Mouse (Mus musculus) C2C12 (cell line): ENCODE results near the gene Nup37. TPM values are rescaled to one million over a fixed set of nuclear protein-coding genes. Genes with fewer than 3 reads are reported as not detected.
A peak's percentile ranks its signal among the peaks of the same experiment; 100 is the strongest.

ENCODE experiments used
- H3K27me3 ChIP-seq: one replicate; pipeline ENCODE4 v1.6.1; 2011; ENCODE audit not compliant: control insufficient read depth, insufficient read depth, insufficient read length
- H3K36me3 ChIP-seq: one replicate; pipeline ENCODE4 v1.6.1; 2011; ENCODE audit not compliant: control insufficient read depth, insufficient read depth
- H3K4me3 ChIP-seq: one replicate; pipeline ENCODE4 v1.5.1; 2011; ENCODE audit warnings: mild to moderate bottlenecking, control low read depth; ENCODE audit not compliant: poor library complexity, insufficient read depth, severe bottlenecking
- H3K79me2 ChIP-seq: one replicate; pipeline ENCODE4 v1.6.1; 2011; ENCODE audit not compliant: control insufficient read depth, insufficient read depth
- H3K79me3 ChIP-seq: one replicate; pipeline ENCODE4 v1.6.1; 2011; ENCODE audit warnings: low read depth, control low read depth
- H3ac ChIP-seq: one replicate; pipeline ENCODE3; 2011; ENCODE audit warnings: low read depth; ENCODE audit not compliant: control insufficient read depth, insufficient read length
- CEBPB ChIP-seq: IDR thresholded peaks from one replicate; pipeline ENCODE4 v1.6.1; 2011; ENCODE audit warnings: low read depth, mild to moderate bottlenecking, control low read depth, moderate library complexity
- CTCF ChIP-seq: IDR thresholded peaks from one replicate; pipeline ENCODE4 v1.5.1; 2011; ENCODE audit not compliant: control insufficient read depth, insufficient read depth, insufficient read length
- FOSL1 ChIP-seq: IDR thresholded peaks from one replicate; pipeline ENCODE4 v1.8.0; 2011; ENCODE audit warnings: mild to moderate bottlenecking, low read length; ENCODE audit not compliant: poor library complexity, insufficient read depth, severe bottlenecking
- MAX ChIP-seq: IDR thresholded peaks from one replicate; pipeline ENCODE4 v1.6.1; 2011; ENCODE audit warnings: mild to moderate bottlenecking, control low read depth
- MYOD1 ChIP-seq: IDR thresholded peaks from one replicate; pipeline ENCODE4 v1.6.1; 2011; ENCODE audit warnings: low read depth; ENCODE audit not compliant: control insufficient read depth, insufficient read length
- MYOG ChIP-seq: IDR thresholded peaks from one replicate; pipeline ENCODE4 v1.6.1; 2011; ENCODE audit not compliant: control insufficient read depth, insufficient read length; ENCODE audit errors: extremely low read depth
- USF1 ChIP-seq: IDR thresholded peaks from one replicate; pipeline ENCODE4 v1.6.1; 2011; ENCODE audit warnings: low read depth, mild to moderate bottlenecking, control low read depth, moderate library complexity
- polyA plus RNA-seq: library from polyadenylated mRNA; unstranded; fragments of >200 nt; fragmentation: generic; extraction: Trizol; gene quantifications from one replicate; pipeline ENCODE4 v1.2.1, GENCODE M21; 2012; ENCODE audit warnings: missing spikeins

The Nup37 gene
- polyA plus RNA-seq, 1 experiment: 35.7 TPM

- H3ac ChIP-seq: peak overlapping the region; percentile 99
- peaks cover 45% of the 10 kb centered on the region for H3K36me3 ChIP-seq
- H3K4me3 ChIP-seq: peak overlapping the region; percentile 98
- peaks cover 68% of the 10 kb centered on the region for H3K79me2 ChIP-seq
- peaks cover 27% of the 10 kb centered on the region for H3K79me3 ChIP-seq
- TF ChIP-seq MYOG (no peak), CEBPB (no peak), MYOD1 (no peak), MAX (no peak), CTCF (no peak), FOSL1 (no peak), USF1 (no peak)
- H3K27me3 ChIP-seq: no peaks in the 10 kb centered on the region
These were observed 605 bp upstream of the Nup37 start for GRCm38 (mm10) chr10:88146187-88146586.

GRCm38 (mm10) chr10:88150381-88150780 is 3.6 kb downstream of the Nup37 start:
- H3K27me3 ChIP-seq: no peaks in the 10 kb centered on the region
- peaks cover 68% of the 10 kb centered on the region for H3K36me3 ChIP-seq
- peaks cover 24% of the 10 kb centered on the region for H3K79me3 ChIP-seq
- peaks cover 45% of the 10 kb centered on the region for H3K79me2 ChIP-seq
- TF ChIP-seq MYOD1 (no peak), FOSL1 (peak; percentile 37)
- H3ac ChIP-seq: no peak overlapping the region
- no peak overlapping the region for H3K4me3 ChIP-seq

GRCm38 (mm10) chr10:88151658-88152057 is 4.9 kb downstream of the Nup37 start:
- Histone ChIP-seq H3K36me3 (peaks cover 78% of the 10 kb centered on the region), H3K79me2 (peaks cover 32% of the 10 kb centered on the region)
- TF ChIP-seq MYOG (no peak), MAX (no peak), USF1 (no peak), CEBPB (no peak), MYOD1 (no peak), FOSL1 (no peak), CTCF (no peak)

GRCm38 (mm10) chr10:88162096-88162495 is 15.3 kb downstream of the Nup37 start:
- Histone ChIP-seq H3K79me2 (no peaks in the 10 kb centered on the region), H3K4me3 (no peak overlapping the region), H3K27me3 (no peaks in the 10 kb centered on the region), H3K79me3 (peaks cover 5% of the 10 kb centered on the region), H3ac (no peak overlapping the region), H3K36me3 (peaks cover 50% of the 10 kb centered on the region)
- no peak for TF ChIP-seq MYOD1
- no peak for TF ChIP-seq MYOG
- no peak for TF ChIP-seq FOSL1
- TF ChIP-seq USF1: no peak
- no peak for TF ChIP-seq CTCF
- no peak for TF ChIP-seq MAX
- no peak for TF ChIP-seq CEBPB

More at GRCm38 (mm10) chr10:88151658-88152057, 4.9 kb downstream of the Nup37 start:
- no peak overlapping the region for H3K4me3 ChIP-seq
- H3K79me3 ChIP-seq: peaks cover 12% of the 10 kb centered on the region
- H3K27me3 ChIP-seq: no peaks in the 10 kb centered on the region
- H3ac ChIP-seq: no peak overlapping the region

GRCm38 (mm10) chr10:88162676-88163075 is 15.9 kb downstream of the Nup37 start:
- Histone ChIP-seq H3K79me3 (peaks cover 4% of the 10 kb centered on the region), H3ac (no peak overlapping the region), H3K27me3 (no peaks in the 10 kb centered on the region), H3K79me2 (no peaks in the 10 kb centered on the region), H3K36me3 (peaks cover 44% of the 10 kb centered on the region), H3K4me3 (no peak overlapping the region)
- TF ChIP-seq CEBPB (no peak), MAX (no peak)

- Histone ChIP-seq H3K27me3 (no peaks in the 10 kb centered on the region), H3ac (no peak overlapping the region), H3K36me3 (peaks cover 33% of the 10 kb centered on the region), H3K79me3 (peaks cover 2% of the 10 kb centered on the region), H3K79me2 (no peaks in the 10 kb centered on the region), H3K4me3 (no peak overlapping the region)
- TF ChIP-seq USF1: no peak
- no peak for TF ChIP-seq MAX
- no peak for TF ChIP-seq MYOG
- TF ChIP-seq CEBPB: no peak
- TF ChIP-seq MYOD1: no peak
- no peak for TF ChIP-seq CTCF
- no peak for TF ChIP-seq FOSL1
These were observed 19.4 kb downstream of the Nup37 start for GRCm38 (mm10) chr10:88166158-88166557.
